9 mouse cellular contexts compared by ENCODE assay signal in genomic region chr10:94115893-94116599, GRCm38 (mm10). TPM values are rescaled to one million over a fixed set of nuclear protein-coding genes. Genes with fewer than 3 reads are reported as not detected.
A peak's percentile ranks its signal among the peaks of the same experiment; 100 is the strongest.
DNase-seq lines count a peak whose midpoint lies in the region; ATAC-seq and TF ChIP-seq lines count a peak whose summit lies in the region.
"Had no signal": no experiment of that assay in that cellular context is flagged by ENCODE, and none has a peak within 500 bp of the region (broad histone marks: within the 10 kb centered on the region; RNA-seq: fewer than 3 reads in every experiment).

No protein-coding gene starts in this region.

- H3K4me3 ChIP-seq in MEL (ENCODE audit: control insufficient read depth in 1 of 2, insufficient read depth in 1 of 2, low read depth in 2 of 2, low read length in 2 of 2), result no peak overlapping the region
- H3K4me3 ChIP-seq in forebrain, postnatal 0 days (ENCODE audit: low read depth, low read length), result no peak overlapping the region
- H3K4me3 ChIP-seq in neural tube, embryonic 14.5 days (ENCODE audit: low read depth, low read length), result no peak overlapping the region
- H3K4me3 ChIP-seq in testis, adult 2 months (ENCODE audit: control insufficient read depth, low read depth, low read length), result no peak overlapping the region
- H3K4me3 ChIP-seq: limb, embryonic 12.5 days had no signal

- H3K4me1 ChIP-seq in MEL (ENCODE audit: control insufficient read depth in 1 of 2, insufficient read depth in 2 of 2, low read length in 2 of 2), result peaks cover 4 to 13% of the 10 kb centered on the region in 2 experiments
- no peaks in the 10 kb centered on the region; the same call in 1 of the 2 replicates for H3K4me1 ChIP-seq in forebrain, postnatal 0 days (ENCODE audit: insufficient read depth)
- H3K4me1 ChIP-seq in neural tube, embryonic 14.5 days (ENCODE audit: control insufficient read depth, insufficient read depth, low read length), result no peaks in the 10 kb centered on the region
- peaks cover 3% of the 10 kb centered on the region for H3K4me1 ChIP-seq in testis, adult 2 months (ENCODE audit: control insufficient read depth, insufficient read depth, low read length)

- peak; percentile 44 to 81 (median 45); a peak in 4 of 6 replicates for TF ChIP-seq CTCF in MEL (IDR thresholded peaks at IDR 0.05 in 2 of 3, conservative IDR thresholded peaks at IDR 0.05 in 1 of 3; ENCODE audit: control insufficient read depth in 1 of 3, insufficient read depth in 1 of 3, low read depth in 2 of 3, low read length in 3 of 3, poor library complexity in 1 of 3, severe bottlenecking in 1 of 3)
- TF ChIP-seq CTCF in forebrain, postnatal 0 days (IDR thresholded peaks at IDR 0.05; ENCODE audit: low read depth), result peak; percentile 80
- TF ChIP-seq CTCF in testis, adult 2 months (IDR thresholded peaks at IDR 0.05; ENCODE audit: control insufficient read depth, insufficient read depth, insufficient replicate concordance, low read depth, low read length), result no peak

- WGBS in forebrain, postnatal 0 days, result 36% methylated on average over 6 of the region's 6 CpGs
- WGBS in neural tube, embryonic 14.5 days, result 39% methylated on average over 6 of the region's 6 CpGs

- TF ChIP-seq EP300 in MEL (IDR thresholded peaks at IDR 0.05; ENCODE audit: low read depth in 1 of 2, low read length in 2 of 2), result no peak

- peaks cover 0 to 9% of the 10 kb centered on the region in 2 experiments; a peak in 2 of 4 replicates for H3K36me3 ChIP-seq in MEL (ENCODE audit: control insufficient read depth in 1 of 2, insufficient read depth in 2 of 2, low read length in 2 of 2)
- H3K36me3 ChIP-seq in forebrain, postnatal 0 days (ENCODE audit: insufficient read depth), result no peaks in the 10 kb centered on the region
- no peaks in the 10 kb centered on the region for H3K36me3 ChIP-seq in neural tube, embryonic 14.5 days (ENCODE audit: control insufficient read depth, insufficient read depth, low read length)
- no peaks in the 10 kb centered on the region for H3K36me3 ChIP-seq in testis, adult 2 months (ENCODE audit: control insufficient read depth, insufficient read depth, low read length)

- no peaks in the 10 kb centered on the region for H3K9me3 ChIP-seq in MEL (replicated peaks; ENCODE audit: insufficient read depth, low read length)
- H3K9me3 ChIP-seq in forebrain, postnatal 0 days (ENCODE audit: low read length), result no peaks in the 10 kb centered on the region
- H3K9me3 ChIP-seq in neural tube, embryonic 14.5 days (ENCODE audit: control insufficient read depth, low read length), result no peaks in the 10 kb centered on the region
- H3K9me3 ChIP-seq: limb, embryonic 12.5 days had no signal

- TF ChIP-seq RAD21 in MEL (IDR thresholded peaks at IDR 0.05; ENCODE audit: low read depth, low read length), result peak; percentile 88

- H3K9ac ChIP-seq in MEL (ENCODE audit: control insufficient read depth, low read depth, low read length, poor library complexity, severe bottlenecking), result no peak overlapping the region
- H3K9ac ChIP-seq in forebrain, postnatal 0 days, result no peak overlapping the region
- no peak overlapping the region for H3K9ac ChIP-seq in neural tube, embryonic 14.5 days (replicated peaks; ENCODE audit: low read depth, low read length)

- no peaks in the 10 kb centered on the region for H3K79me2 ChIP-seq in MEL (ENCODE audit: control insufficient read depth, insufficient read depth, low read length, poor library complexity)

- TF ChIP-seq POLR2A in MEL (IDR thresholded peaks at IDR 0.05; ENCODE audit: control insufficient read depth in 1 of 2, insufficient read depth in 1 of 2, low read depth in 1 of 2, low read length in 2 of 2, poor library complexity in 1 of 2), result no peak
- no peak for TF ChIP-seq POLR2A in testis, adult 2 months (IDR thresholded peaks at IDR 0.05; ENCODE audit: control insufficient read depth, low read depth, low read length)

- peak; percentile 94 for ATAC-seq in forebrain, postnatal 0 days
- peak; percentile 86 for ATAC-seq in neural tube, embryonic 14.5 days (ENCODE audit: low read depth)

- no peak overlapping the region for H3K27ac ChIP-seq in MEL (ENCODE audit: control insufficient read depth, low read depth, low read length)
- H3K27ac ChIP-seq in forebrain, postnatal 0 days (ENCODE audit: low read depth, low read length), result no peak overlapping the region
- H3K27ac ChIP-seq in neural tube, embryonic 14.5 days (ENCODE audit: low read depth, low read length), result no peak overlapping the region
- H3K27ac ChIP-seq in testis, adult 2 months (ENCODE audit: control insufficient read depth, insufficient read depth, low read depth, low read length), result peak overlapping the region; percentile 0; the same call in 1 of the 2 replicates
- H3K27ac ChIP-seq: limb, embryonic 12.5 days had no signal

- intact Hi-C loops in heart, postnatal 36 days (cut with DNase I), result loop anchor here (1.0 to 10.0 kb wide), 5 partner anchors 81 to 521 kb away; partner anchors contain the start of gene Vezt

- 0 out of 2 replicates have a peak overlapping the region, but pooled peaks have one; percentile 21 for H3K4me2 ChIP-seq in forebrain, postnatal 0 days (ENCODE audit: low read depth)
- H3K4me2 ChIP-seq in neural tube, embryonic 14.5 days (ENCODE audit: low read depth, low read length), result no peak overlapping the region
- H3K4me2 ChIP-seq: limb, embryonic 12.5 days had no signal

- DNase-seq in MEL (ENCODE audit: low read depth, low spot score), result peak; percentile 87
- DNase-seq in cerebellum, adult 18-20 months, result peak; percentile 85 to 86
- DNase-seq in forebrain, postnatal 0 days, result peak; percentile 88
- DNase-seq in heart, postnatal 36 days, result peak; percentile 81 to 86
- DNase-seq in layer of hippocampus, adult 11-12 months (ENCODE audit: low spot score), result peak; percentile 90
- peak; percentile 69 to 86 for DNase-seq in lung, adult 18-20 months

- no peaks in the 10 kb centered on the region for H3K27me3 ChIP-seq in MEL (ENCODE audit: control insufficient read depth in 1 of 2, insufficient read depth in 2 of 2, low read length in 2 of 2)
- no peaks in the 10 kb centered on the region for H3K27me3 ChIP-seq in forebrain, postnatal 0 days (ENCODE audit: insufficient read depth, low read length)
- no peaks in the 10 kb centered on the region for H3K27me3 ChIP-seq in neural tube, embryonic 14.5 days (ENCODE audit: control insufficient read depth, insufficient read depth, low read length)
- no peaks in the 10 kb centered on the region for H3K27me3 ChIP-seq in testis, adult 2 months (ENCODE audit: control insufficient read depth, insufficient read depth, low read length)
- H3K27me3 ChIP-seq: limb, embryonic 12.5 days had no signal

TF ChIP-seq in MEL, 35 proteins besides CTCF, POLR2A, EP300 and RAD21:
- no peak for TF ChIP-seq TCF12 (IDR thresholded peaks at IDR 0.05; ENCODE audit: low read depth, low read length)
- TF ChIP-seq GATA1 (IDR thresholded peaks at IDR 0.05; ENCODE audit: low read depth, low read length), result peak; percentile 84
- no peak for TF ChIP-seq NRF1 (IDR thresholded peaks at IDR 0.05; ENCODE audit: insufficient read depth, low read depth, low read length, poor library complexity, severe bottlenecking)
- TF ChIP-seq ZC3H11A (IDR thresholded peaks at IDR 0.05; ENCODE audit: low read depth, low read length), result peak; percentile 95
- 0 out of 2 replicates have a peak, but pooled peaks have one; percentile 34 for TF ChIP-seq HCFC1 (IDR thresholded peaks at IDR 0.05; ENCODE audit: low read depth, low read length)
- 0 out of 2 replicates have a peak, but pooled peaks have one; percentile 7 for TF ChIP-seq ZNF384 (IDR thresholded peaks at IDR 0.05; ENCODE audit: low read depth, low read length)
- TF ChIP-seq SIN3A (IDR thresholded peaks at IDR 0.05; ENCODE audit: low read length), result 0 out of 2 replicates have a peak, but pooled peaks have one; percentile 28
- TF ChIP-seq SMC3 (IDR thresholded peaks at IDR 0.05; ENCODE audit: low read depth, low read length), result peak; percentile 95

RNA-seq across cellular contexts. Expression of gene Nr2c1, which starts 31.8 kb away (rescaled TPM):
- total RNA-seq in MEL (2012; rRNA removed), result 3.3 and 3.6 TPM in 2 replicates
- polyA plus RNA-seq in MEL (2012; ENCODE audit: insufficient read depth in 1 of 2, insufficient read length in 2 of 2, low read depth in 1 of 2, low replicate concordance in 2 of 2, missing spikeins in 1 of 2), result 1 to 10 TPM in 1 of 2 experiments, not detected in 1; 5.7 TPM
- 4.8 and 8.4 TPM in 2 replicates for total RNA-seq in forebrain, postnatal 0 days (2014; rRNA removed)
- 2.6 and 3.2 TPM in 2 replicates for polyA plus RNA-seq in forebrain, postnatal 0 days (2015; fragmentation: Nextera tagmentation; extraction: Ambion mirVana)
- total RNA-seq in heart, postnatal 36 days (2021), result 1 to 10 TPM; 7.7 to 7.9 TPM
- polyA plus RNA-seq in neural tube, embryonic 14.5 days (2014; fragmentation: Nextera tagmentation; extraction: Ambion mirVana), result 8.4 and 9.7 TPM in 2 replicates
- 10.1 and 11.3 TPM in 2 replicates for polyA plus RNA-seq in testis, adult 2 months (2012; rRNA removed)
